Mouse (Mus musculus) CH12.LX (cell line): ENCODE measurements around the gene Stc2. TPM values are rescaled to one million over a fixed set of nuclear protein-coding genes. Genes with fewer than 3 reads are reported as not detected.

ENCODE experiments used
- DNase-seq: peaks from one replicate; pipeline ENCODE4 v3.0.0-alpha.2; 2013; ENCODE audit errors: extremely low read depth
- H3K27ac ChIP-seq: 2 replicates; pipeline ENCODE4 v1.5.1; 2012; ENCODE audit warnings: low read depth, mild to moderate bottlenecking, control low read depth, moderate library complexity; ENCODE audit not compliant: insufficient read depth
- H3K27me3 ChIP-seq: replicated peaks from 2 replicates; pipeline ENCODE3; 2012; ENCODE audit warnings: inconsistent platforms
- H3K36me3 ChIP-seq, 2 experiments: replicated peaks in 1 of 2; 2 replicates each; pipeline versions ENCODE3 to v1.6.1; 2012; ENCODE audit warnings: inconsistent platforms in 1 of 2, low read length in 1 of 2, mild to moderate bottlenecking in 1 of 2, mixed read lengths in 1 of 2, moderate library complexity in 1 of 2; ENCODE audit not compliant: control insufficient read depth in 1 of 2, insufficient read depth in 1 of 2
- H3K4me1 ChIP-seq, 2 experiments: 2 replicates each; pipeline ENCODE4 v1.6.1; 2012; ENCODE audit warnings: inconsistent platforms in 1 of 2, moderate library complexity in 1 of 2; ENCODE audit not compliant: insufficient read depth in 2 of 2, control insufficient read depth in 1 of 2
- H3K4me2 ChIP-seq: 2 replicates; pipeline ENCODE4 v1.6.1; 2012; ENCODE audit warnings: low read depth, mild to moderate bottlenecking, control low read depth; ENCODE audit not compliant: poor library complexity, insufficient read depth, severe bottlenecking
- H3K4me3 ChIP-seq, 3 experiments: fragments of 150-350 bp in 1 of 3; sonication (generic) in 1 of 3; replicated peaks in 1 of 3; 2 replicates each; pipeline versions ENCODE3 to v1.5.1; 2011 to 2012; ENCODE audit warnings: low read depth in 2 of 3, low read length in 2 of 3, mild to moderate bottlenecking in 2 of 3, moderate library complexity in 2 of 3, control low read depth in 1 of 3, improper control_type of control experiment in 1 of 3, inconsistent platforms in 1 of 3, mixed read lengths in 1 of 3; ENCODE audit not compliant: poor library complexity in 1 of 3
- H3K79me2 ChIP-seq: replicated peaks from 2 replicates; pipeline ENCODE4 v1.6.1; 2012; ENCODE audit warnings: mild to moderate bottlenecking, moderate library complexity; ENCODE audit not compliant: control insufficient read depth, poor library complexity, insufficient read depth, severe bottlenecking; ENCODE audit errors: extremely low read depth
- H3K9ac ChIP-seq: 2 replicates; pipeline ENCODE4 v1.6.1; 2012; ENCODE audit warnings: low read depth, mild to moderate bottlenecking, control low read depth, moderate library complexity; ENCODE audit not compliant: insufficient read depth
- H3K9me3 ChIP-seq: replicated peaks from 2 replicates; pipeline ENCODE3; 2012; ENCODE audit warnings: low read length, inconsistent platforms, mixed read lengths
- BHLHE40 ChIP-seq: IDR thresholded peaks from 2 replicates; pipeline ENCODE4 v1.6.1; 2011; ENCODE audit warnings: mild to moderate bottlenecking, low read depth, low read length, improper control_type of control experiment
- CHD2 ChIP-seq: IDR thresholded peaks from 2 replicates; pipeline ENCODE4 v1.6.1; 2011; ENCODE audit warnings: low read length, improper control_type of control experiment
- CTCF ChIP-seq, 2 experiments: IDR thresholded peaks in 1 of 2; conservative IDR thresholded peaks in 1 of 2; 2 replicates each; pipeline ENCODE4 v1.5.1; 2011 to 2012; ENCODE audit warnings: low read depth in 2 of 2, low read length in 2 of 2, improper control_type of control experiment in 1 of 2, inconsistent platforms in 1 of 2, mild to moderate bottlenecking in 1 of 2, moderate library complexity in 1 of 2
- ETS1 ChIP-seq: conservative IDR thresholded peaks from 2 replicates; pipeline ENCODE4 v1.6.1; 2012; ENCODE audit warnings: low read depth, mild to moderate bottlenecking, inconsistent platforms, low read length, improper control_type of control experiment, moderate library complexity
- GABPA ChIP-seq: IDR thresholded peaks from 2 replicates; pipeline ENCODE4 v1.6.1; 2012; ENCODE audit warnings: low read depth, low read length, improper control_type of control experiment, inconsistent platforms; ENCODE audit not compliant: insufficient replicate concordance
- JUND ChIP-seq: conservative IDR thresholded peaks from 2 replicates; pipeline ENCODE4 v1.6.1; 2011; ENCODE audit warnings: low read depth, low read length, improper control_type of control experiment
- KAT2A ChIP-seq: IDR thresholded peaks from 2 replicates; pipeline ENCODE4 v1.6.1; 2012; ENCODE audit warnings: low read length, improper control_type of control experiment, inconsistent platforms; ENCODE audit not compliant: insufficient replicate concordance
- MAFK ChIP-seq: IDR thresholded peaks from 2 replicates; pipeline ENCODE4 v1.6.1; 2011; ENCODE audit warnings: low read length, improper control_type of control experiment; ENCODE audit not compliant: insufficient replicate concordance
- MEF2A ChIP-seq: IDR thresholded peaks from 2 replicates; pipeline ENCODE4 v1.6.1; 2014; ENCODE audit warnings: low read depth, mild to moderate bottlenecking, inconsistent platforms, low read length, improper control_type of control experiment, borderline replicate concordance
- MYC ChIP-seq: IDR thresholded peaks from 2 replicates; pipeline ENCODE4 v1.6.1; 2011; ENCODE audit warnings: low read depth, mild to moderate bottlenecking, improper control_type of control experiment, low read length
- NELFE ChIP-seq: IDR thresholded peaks from 2 replicates; pipeline ENCODE4 v1.6.1; 2011; ENCODE audit warnings: low read depth, low read length, improper control_type of control experiment
- POLR2AphosphoS2 ChIP-seq: IDR thresholded peaks from 2 replicates; pipeline ENCODE4 v1.6.1; 2011; ENCODE audit warnings: low read depth, low read length, improper control_type of control experiment
- RAD21 ChIP-seq: IDR thresholded peaks from 2 replicates; pipeline ENCODE4 v1.6.1; 2011; ENCODE audit warnings: low read depth, mild to moderate bottlenecking, low read length, improper control_type of control experiment, moderate library complexity
- SIN3A ChIP-seq: IDR thresholded peaks from 2 replicates; pipeline ENCODE4 v1.6.1; 2012; ENCODE audit warnings: low read length, improper control_type of control experiment, inconsistent platforms
- SMC3 ChIP-seq: IDR thresholded peaks from 2 replicates; pipeline ENCODE4 v1.6.1; 2011; ENCODE audit warnings: low read depth, low read length, improper control_type of control experiment
- TCF12 ChIP-seq: IDR thresholded peaks from 2 replicates; pipeline ENCODE4 v1.6.1; 2014; ENCODE audit warnings: low read depth, mild to moderate bottlenecking, inconsistent platforms, low read length, improper control_type of control experiment
- UBTF ChIP-seq: IDR thresholded peaks from 2 replicates; pipeline ENCODE4 v1.6.1; 2012; ENCODE audit warnings: low read depth, mild to moderate bottlenecking, inconsistent platforms, low read length, improper control_type of control experiment, moderate library complexity
- USF1 ChIP-seq: IDR thresholded peaks from 2 replicates; pipeline ENCODE4 v1.6.1; 2014; ENCODE audit warnings: low read depth, mild to moderate bottlenecking, inconsistent platforms, low read length, improper control_type of control experiment
- USF2 ChIP-seq: conservative IDR thresholded peaks from 2 replicates; pipeline ENCODE4 v1.6.1; 2011; ENCODE audit warnings: low read depth, low read length, improper control_type of control experiment
- ZC3H11A ChIP-seq: IDR thresholded peaks from 2 replicates; pipeline ENCODE4 v1.6.1; 2012; ENCODE audit warnings: low read depth, mild to moderate bottlenecking, inconsistent platforms, low read length, improper control_type of control experiment
- dilution Hi-C: fragments of 300-500 bp; cut with MboI; formaldehyde crosslinking; loops from 2 replicates; pipeline ENCODE4 v1.14.3; 2020; ENCODE audit warnings: low sequenced_read_pairs; ENCODE audit not compliant: extremely low pct_unique_long_range_greater_than_20kb, extremely low pct_ligation_motif_present
- in situ Hi-C: fragments of 300-500 bp; cut with MboI; formaldehyde crosslinking; loops from 3 replicates; pipeline ENCODE4 v1.14.3; 2019; ENCODE audit warnings: low sequenced_read_pairs, low pct_ligation_motif_present, low pct_unique_long_range_greater_than_20kb, mixed read lengths
- polyA plus RNA-seq: library from polyadenylated mRNA; unstranded; fragments of >175 nt; gene quantifications from 2 replicates; pipeline ENCODE4 v1.2.1, GENCODE M21; 2012; ENCODE audit warnings: low read depth; ENCODE audit not compliant: insufficient read length
- total RNA-seq, 2 experiments: library from RNA; depleted of rRNA; stranded (reverse); fragments of 300-350 nt in 1 of 2; fragments of >200 nt in 1 of 2; gene quantifications; 2 replicates each; pipeline ENCODE4 v1.2.3; 2012 to 2014

Stc2 gene
- total and polyA plus RNA-seq, 3 experiments, result not detected

DNA sequence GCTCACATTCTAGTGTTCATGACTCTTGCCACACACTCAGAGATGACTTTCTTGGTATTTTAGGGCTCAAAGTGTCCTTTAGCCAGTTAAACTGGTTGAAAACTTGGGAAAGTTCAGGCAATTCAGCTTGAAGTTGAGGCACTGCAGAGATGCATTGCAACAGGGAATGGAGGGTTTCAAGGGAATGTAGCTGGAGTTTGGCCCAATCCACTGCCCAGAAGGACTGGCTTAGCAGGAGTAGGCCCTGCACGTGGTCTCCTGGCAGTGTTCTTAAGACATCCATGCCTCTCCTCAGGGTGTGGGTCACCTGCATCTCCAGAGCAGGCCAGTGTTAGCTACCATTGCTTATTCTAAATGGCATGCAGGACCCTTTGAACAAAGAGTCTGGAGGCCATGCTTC lies 7.0 kb downstream of the Stc2 start:
- H3K27ac ChIP-seq, result no peak overlapping the region
- H3K79me2 ChIP-seq, result no peaks in the 10 kb centered on the region
- no peaks in the 10 kb centered on the region for H3K27me3 ChIP-seq
- in situ Hi-C loops, result no loop called here
- H3K9me3 ChIP-seq, result no peaks in the 10 kb centered on the region
- no peak overlapping the region for H3K9ac ChIP-seq
- no peak overlapping the region for H3K4me2 ChIP-seq
- H3K4me3 ChIP-seq, result no peak overlapping the region
- DNase-seq, result no peak
- H3K36me3 ChIP-seq, result no peaks in the 10 kb centered on the region
- H3K4me1 ChIP-seq, result peaks cover 0 to 9% of the 10 kb centered on the region in 2 experiments; a peak in 2 of 4 replicates
- TF ChIP-seq KAT2A (no peak), SMC3 (no peak), NELFE (no peak), TCF12 (no peak), UBTF (no peak), ZC3H11A (no peak), USF1 (no peak), CTCF (conservative IDR thresholded peaks at IDR 0.05 in 1 of 2, IDR thresholded peaks at IDR 0.05 in 1 of 2; ENCODE audit: low read depth in 2 of 2, low read length in 2 of 2) (no peak), JUND (no peak), USF2 (no peak)
- dilution Hi-C loops, result no loop called here

DNA sequence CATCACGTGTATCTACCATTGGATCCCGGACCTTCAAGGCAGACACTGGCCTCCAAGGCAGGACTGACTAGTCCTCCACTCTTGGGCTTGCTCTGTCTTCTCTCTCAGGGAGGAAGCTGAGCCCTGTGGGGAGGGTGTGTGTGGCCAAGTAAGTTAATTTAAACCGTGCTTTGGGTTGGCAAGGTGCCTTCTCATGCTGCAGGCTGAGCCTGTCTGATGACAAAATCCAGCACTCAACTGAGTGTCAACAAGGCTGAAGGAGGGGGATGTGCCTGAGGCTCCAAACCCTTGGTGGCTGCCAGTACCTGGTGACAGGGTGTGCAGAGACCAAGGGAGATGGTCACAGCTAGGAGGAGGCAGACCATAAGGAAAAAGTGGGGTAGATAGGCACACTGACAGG lies 7.5 kb downstream of the Stc2 start:
- no peaks in the 10 kb centered on the region for H3K27me3 ChIP-seq
- no peak overlapping the region for H3K27ac ChIP-seq
- in situ Hi-C loops, result no loop called here
- H3K9me3 ChIP-seq, result no peaks in the 10 kb centered on the region
- no peaks in the 10 kb centered on the region for H3K79me2 ChIP-seq
- no peak for DNase-seq
- no peaks in the 10 kb centered on the region for H3K36me3 ChIP-seq
- dilution Hi-C loops, result no loop called here
- TF ChIP-seq GABPA, result no peak
- no peak for TF ChIP-seq POLR2AphosphoS2
- H3K4me2 ChIP-seq, result no peak overlapping the region
- no peak overlapping the region for H3K9ac ChIP-seq
- peaks cover 0 to 9% of the 10 kb centered on the region in 2 experiments; a peak in 2 of 4 replicates for H3K4me1 ChIP-seq
- no peak overlapping the region for H3K4me3 ChIP-seq

DNA sequence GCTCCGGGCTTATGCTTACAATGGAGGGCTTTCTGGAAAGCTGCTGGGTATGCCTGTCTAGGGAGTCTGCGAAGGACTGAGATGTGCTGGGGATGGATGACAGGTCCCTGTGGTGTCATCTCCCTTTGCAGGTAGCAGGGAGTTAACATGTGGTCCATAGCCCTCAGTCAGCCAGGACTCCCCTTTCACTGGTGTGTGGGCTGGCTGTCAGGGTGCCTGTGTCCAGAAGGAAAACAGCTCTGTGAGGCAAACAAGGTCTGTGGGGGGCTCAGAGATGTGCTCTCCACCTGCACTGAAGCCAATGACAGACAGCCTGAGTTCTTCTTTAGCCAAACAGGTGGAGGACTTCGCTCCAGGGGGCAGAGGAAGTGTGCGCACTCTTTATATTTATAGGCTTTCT lies 8.8 kb downstream of the Stc2 start:
- no peak for DNase-seq
- Histone ChIP-seq H3K9me3 (no peaks in the 10 kb centered on the region), H3K27me3 (no peaks in the 10 kb centered on the region), H3K36me3 (no peaks in the 10 kb centered on the region), H3K4me3 (no peak overlapping the region), H3K79me2 (no peaks in the 10 kb centered on the region), H3K4me2 (no peak overlapping the region), H3K27ac (no peak overlapping the region), H3K9ac (no peak overlapping the region), H3K4me1 (peaks cover 0 to 16% of the 10 kb centered on the region in 2 experiments; a peak in 2 of 4 replicates)
- no peak for TF ChIP-seq ZC3H11A
- no peak for TF ChIP-seq MAFK
- no peak for TF ChIP-seq SIN3A
- TF ChIP-seq RAD21, result no peak
- no peak for TF ChIP-seq GABPA
- no peak for TF ChIP-seq BHLHE40
- no peak for TF ChIP-seq MEF2A
- no peak for TF ChIP-seq NELFE
- TF ChIP-seq CTCF (conservative IDR thresholded peaks at IDR 0.05 in 1 of 2, IDR thresholded peaks at IDR 0.05 in 1 of 2; ENCODE audit: low read depth in 2 of 2, low read length in 2 of 2), result no peak
- no peak for TF ChIP-seq KAT2A
- TF ChIP-seq MYC, result no peak
- no peak for TF ChIP-seq ETS1
- TF ChIP-seq CHD2, result no peak
- dilution Hi-C loops, result no loop called here
- in situ Hi-C loops, result no loop called here
